Mouse (Mus musculus) neural tube, embryonic 10.5 days (tissue): ENCODE measurements around the gene Nrp2.

ENCODE experiments used
- DNase-seq: peaks from one replicate; pipeline ENCODE4 v3.0.0-alpha.2; 2017; ENCODE audit warnings: low spot score; ENCODE audit errors: extremely low spot score

Nrp2 gene

DNA sequence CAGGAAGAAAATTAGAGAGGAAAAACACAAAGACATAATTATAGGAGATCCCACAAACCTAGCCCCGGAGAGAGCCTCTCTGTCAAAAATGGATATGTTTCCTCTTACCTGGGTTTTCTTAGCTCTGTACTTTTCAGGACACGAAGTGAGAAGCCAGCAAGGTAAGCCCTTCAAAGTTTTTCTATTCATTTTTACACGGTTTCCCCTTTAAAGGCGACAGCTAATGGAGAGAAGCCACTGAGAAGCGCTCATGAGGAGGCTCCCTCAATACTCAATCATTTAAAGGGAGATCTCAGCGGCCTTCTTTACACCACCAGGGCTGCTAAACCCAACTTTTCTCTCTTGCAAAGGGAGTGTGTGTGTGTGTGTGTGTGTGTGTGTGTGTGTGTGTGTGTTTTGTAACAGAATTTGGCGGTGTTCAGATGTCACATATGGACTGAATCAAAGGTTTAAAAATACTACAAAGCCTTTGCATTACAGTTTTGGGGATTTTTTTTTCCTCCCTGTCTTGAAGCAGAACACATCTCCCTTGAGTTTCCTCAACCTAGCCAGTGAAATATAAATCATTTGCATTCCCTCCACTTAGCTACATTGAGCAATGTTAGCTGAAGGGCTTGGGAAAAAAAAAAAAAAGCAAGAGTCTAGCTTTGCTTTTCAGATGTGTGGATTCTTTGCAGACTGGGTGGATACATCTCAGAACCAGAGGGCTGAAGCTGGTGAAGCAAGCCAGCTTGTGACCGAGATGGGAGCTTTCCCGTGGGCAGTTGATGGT, 1.2 kb downstream of the Nrp2 start:
- DNase-seq: no peak

DNA sequence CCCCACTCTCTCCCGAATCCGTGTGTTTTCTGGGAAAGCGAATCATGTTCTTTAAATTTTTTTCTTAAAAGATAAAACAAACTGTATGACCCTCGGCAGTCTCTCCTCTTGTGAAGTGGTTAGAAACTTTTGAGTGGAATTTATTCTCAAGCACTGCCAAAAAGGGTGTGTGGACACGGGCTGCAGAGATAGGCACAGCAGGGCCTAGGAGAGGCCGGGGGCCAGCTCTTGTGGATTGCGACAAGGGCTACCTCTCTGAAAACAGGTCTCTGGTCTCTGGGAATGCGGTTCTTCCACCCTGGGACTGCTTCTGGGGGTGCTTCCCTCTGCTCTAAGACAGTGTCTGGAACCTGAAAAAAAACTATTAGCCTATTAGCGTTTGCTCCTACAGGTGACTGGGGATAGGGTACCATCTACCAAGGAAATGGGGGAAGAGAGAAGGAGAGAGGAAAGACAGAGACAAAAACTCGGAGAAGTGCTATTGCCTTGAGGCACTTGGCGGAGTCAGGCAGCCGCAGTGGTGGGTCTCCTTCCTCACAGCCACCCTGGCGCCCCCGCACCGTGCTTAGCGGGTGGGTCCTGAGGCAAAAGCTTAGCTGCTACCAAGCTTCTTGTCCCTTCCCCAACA, 1.9 kb downstream of the Nrp2 start:
- DNase-seq: no peak

DNA sequence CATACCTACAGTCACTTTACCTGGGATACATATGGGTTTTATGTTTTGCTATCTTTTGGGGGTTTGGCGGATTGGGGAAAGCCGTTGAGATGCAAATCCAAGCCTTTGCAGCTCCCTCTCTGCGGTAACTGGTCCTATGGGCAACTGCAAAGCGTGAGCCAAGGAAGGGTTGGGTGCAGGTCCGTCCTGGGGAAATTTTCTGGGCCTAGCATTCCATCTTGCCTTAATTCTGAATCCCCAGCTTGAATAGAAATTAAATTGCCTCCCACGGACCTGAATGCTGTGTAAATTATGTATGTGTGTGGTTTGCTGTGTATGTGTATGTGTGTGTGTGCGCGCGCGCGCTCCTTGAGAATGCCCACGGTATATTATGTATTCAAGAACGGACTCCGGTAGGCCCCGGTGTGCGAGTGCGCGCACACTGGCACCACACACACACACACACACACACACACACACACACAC, 2.5 kb downstream of the Nrp2 start:
- peak; percentile 65 for DNase-seq

DNA sequence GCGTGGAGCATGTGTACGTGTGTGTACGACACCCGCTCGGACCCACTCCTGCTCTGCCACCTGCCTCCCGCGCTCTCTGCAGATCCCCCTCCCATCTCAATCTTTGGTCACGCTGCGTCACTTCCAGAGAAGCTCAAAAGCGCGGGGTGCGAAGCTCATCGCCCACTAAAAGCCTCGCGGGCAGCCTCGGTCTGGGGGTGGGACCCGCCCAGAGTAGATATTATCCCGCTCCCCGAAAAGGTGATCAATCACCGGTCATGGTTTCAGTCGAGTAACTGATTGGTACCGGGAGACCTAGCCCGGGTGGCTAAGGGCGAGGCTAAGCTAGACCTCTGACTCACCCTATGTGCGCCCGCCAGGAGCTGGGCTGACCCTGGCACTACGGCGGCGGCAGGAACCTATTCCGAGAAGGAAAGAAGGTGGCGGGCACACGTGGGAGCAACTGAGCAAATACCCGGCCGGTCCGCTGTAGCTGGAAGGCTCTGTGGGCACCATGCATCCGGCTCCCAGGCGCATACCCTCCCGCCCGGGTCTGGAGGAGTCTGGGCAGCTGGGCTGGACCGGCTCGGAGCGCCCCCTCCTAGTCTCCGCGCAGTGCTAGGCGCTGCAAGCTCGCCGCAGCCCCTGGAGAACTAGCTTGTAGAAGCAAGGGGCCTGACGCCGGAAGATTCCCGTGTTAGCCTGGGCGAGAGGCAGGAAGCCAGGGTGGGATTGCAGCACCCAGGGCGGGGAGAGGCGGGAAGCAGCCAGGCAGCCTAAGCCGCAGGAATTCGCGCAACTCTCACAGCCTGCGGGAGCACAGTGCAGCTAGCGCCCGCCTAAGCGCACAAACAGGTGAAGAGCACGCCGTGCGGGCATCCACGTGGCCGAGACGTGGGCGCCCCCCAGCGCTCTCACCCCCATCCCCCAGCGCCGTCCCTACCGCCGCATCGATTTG, 3.3 kb downstream of the Nrp2 start:
- DNase-seq: peak; percentile 80

DNA sequence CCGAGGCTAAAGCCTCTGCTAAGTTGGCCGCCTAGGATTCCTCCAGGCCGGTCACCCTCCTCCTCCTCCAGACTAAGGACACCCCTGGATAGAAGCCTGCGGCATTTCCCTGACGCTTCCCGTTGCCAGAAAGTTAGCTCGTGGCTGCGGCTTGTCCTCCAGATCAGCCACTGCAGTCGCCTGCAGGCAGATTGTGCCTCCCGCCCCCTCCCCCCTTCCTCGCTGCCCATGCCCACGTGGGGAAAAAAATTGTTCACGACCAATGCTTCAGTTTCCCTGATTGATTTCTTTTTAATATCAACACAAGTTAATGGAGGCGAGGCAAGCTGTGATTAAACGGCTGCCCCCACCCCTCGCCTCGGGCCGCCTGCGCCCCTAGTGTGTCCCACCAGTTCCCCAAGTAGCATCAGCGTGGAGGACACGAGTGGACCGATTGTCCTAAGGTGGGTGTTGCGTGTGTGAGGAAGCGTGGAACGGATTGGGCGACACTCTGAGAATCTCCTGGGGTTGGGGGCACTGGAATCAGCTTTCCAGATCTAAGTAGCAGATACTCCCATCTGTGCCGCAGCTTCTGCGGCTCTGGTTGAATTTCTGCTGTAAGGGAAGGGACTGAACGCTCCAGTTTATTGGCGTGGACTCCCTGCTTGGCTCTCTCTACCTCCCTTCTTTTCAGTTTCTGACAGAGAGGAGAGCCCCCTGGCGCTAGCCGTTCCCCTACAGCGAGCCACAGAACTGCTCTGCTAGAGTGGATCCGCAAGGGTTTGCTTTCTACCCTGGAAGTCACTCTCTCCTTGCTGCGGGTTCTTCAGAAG, 4.2 kb downstream of the Nrp2 start:
- peak; percentile 66 for DNase-seq

DNA sequence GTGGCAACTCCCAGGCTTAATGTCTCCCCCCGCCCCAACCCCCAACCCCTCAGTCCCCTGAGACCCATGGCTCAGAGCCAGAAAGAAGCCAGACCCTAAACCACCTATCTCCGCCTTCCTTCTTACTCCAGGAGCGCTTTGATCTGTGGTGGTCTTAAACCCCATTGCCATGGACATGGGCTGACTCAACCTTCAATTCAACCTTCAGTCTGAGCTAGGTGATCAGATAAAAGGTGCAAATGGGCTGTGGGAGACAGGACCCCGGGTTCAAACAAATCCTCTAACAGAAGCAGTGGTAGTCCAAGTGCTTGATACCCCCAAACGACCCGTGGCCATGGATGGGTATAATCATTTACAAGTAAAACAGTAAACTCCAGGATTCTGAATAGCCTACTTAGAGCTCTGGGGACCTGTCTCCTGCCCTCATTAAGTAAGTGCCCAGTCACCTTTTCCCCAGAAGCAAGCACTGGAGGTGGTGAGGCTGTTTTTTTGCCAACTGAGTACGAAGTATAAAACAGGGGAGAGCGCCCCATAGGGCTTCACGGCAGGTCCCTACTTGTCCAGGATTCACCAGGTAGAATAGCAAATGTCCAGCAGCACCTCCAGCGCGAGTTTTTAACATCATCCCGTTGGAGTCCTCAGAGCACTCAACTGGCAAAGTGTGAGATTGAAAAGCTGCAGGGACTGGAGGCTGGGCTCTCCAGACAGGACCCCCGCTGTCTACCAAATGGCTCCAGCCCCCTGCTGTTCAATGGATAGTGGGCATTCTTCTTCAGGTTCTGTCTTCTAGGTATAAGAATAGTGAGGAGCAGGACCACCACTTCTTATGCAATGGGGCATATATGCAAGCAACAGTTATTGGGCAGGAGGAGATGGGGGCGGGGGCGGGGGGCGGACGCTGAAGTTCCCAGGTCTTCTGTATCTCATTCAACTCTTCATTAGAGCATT, 5.1 kb downstream of the Nrp2 start:
- DNase-seq: no peak

DNA sequence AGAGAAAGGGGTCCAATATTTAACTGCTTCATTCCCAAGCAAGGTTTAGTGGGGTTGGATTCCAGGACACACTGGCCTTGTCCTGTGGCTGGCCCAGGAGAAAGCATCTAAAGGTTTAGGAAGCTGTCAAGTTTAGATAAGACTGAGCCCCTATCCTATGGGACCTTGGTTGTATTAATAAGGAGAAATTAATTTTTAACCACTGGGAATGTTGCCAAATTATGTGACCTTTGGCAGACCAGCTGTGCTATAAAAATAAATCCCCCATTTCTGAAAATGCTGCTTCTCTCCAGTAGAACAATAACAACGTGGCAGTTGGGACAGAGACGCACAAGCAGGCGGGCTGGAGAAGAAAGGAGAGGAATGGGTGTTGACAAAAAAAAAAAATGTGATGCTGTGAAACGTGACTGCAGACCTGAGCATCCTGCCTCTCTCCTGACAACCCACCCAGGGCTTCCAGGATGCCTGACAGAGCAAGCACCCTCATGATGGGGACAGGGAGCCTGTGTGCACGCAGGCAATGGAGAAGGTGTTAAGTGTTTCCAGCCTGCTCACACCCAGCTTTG, 6.8 kb downstream of the Nrp2 start:
- DNase-seq: no peak

DNA sequence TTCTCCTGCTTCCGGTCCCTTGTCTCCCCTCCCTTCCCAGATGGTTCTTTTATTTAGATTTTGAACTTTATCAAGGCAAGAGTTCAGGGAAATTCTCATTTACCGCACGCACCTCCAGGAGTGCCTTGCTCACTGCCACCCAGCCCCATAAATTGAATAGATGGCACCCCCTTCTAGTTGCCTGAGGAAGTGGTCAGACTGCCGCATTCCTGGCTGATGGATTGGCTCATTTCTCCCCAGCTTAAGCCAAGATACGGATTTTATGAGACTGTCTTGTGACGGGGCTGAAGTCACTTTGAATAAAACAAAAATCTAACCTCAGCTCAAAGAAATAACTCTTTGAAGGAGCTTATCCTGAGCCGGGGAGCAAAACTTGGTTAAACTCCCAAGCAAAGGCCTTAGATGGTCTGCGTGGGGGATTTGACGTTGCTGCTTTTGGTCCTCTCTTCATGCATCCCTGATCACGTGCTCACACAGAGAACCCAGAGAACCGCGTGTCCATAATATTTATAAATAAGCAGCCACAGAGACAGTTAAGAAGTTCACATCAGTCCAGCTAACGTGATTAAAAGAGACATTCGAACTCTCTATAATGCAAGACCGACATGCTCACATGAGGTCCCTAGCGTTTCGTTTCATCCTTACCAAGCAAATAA, 10.1 kb downstream of the Nrp2 start:
- DNase-seq: no peak

DNA sequence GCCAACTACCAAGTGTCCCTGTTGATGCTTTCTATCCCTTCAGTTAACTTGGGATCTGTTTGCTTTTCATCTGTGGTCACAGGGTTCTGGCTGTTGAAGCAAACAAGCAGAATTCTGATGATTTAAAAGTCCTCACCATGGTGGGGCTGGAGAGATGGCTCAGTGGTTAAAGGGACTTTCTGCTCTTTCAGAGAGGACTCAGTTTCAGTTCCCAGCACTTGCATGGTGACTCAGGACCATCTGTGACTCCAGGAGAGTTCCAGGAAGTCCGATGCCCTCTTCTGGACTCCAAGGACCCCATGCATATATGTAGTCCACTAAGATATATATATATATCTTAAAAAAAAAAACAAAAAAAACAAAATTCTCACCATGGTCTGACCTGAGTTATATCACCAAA, 11.9 kb downstream of the Nrp2 start:
- no peak for DNase-seq

DNA sequence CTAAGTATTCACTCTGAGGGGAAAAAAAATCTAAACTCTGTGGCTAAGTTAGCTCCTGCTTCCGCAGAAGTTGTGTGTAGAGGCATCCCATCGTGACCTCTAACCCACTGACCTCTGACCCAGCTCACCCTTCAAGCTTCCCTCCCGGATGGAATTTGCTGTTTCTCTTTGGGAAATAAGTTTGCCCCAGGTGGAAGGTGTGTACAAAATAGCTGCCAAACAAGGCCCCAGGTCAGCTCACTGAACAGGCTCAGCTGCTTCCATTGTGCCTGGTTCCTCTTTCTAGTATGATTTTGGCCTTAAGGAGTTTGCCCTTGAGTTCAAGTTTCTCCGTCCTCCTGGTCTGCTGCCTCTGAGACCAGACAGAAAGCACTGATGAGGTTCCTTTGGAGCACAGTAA, 12.6 kb downstream of the Nrp2 start:
- DNase-seq: no peak

DNA sequence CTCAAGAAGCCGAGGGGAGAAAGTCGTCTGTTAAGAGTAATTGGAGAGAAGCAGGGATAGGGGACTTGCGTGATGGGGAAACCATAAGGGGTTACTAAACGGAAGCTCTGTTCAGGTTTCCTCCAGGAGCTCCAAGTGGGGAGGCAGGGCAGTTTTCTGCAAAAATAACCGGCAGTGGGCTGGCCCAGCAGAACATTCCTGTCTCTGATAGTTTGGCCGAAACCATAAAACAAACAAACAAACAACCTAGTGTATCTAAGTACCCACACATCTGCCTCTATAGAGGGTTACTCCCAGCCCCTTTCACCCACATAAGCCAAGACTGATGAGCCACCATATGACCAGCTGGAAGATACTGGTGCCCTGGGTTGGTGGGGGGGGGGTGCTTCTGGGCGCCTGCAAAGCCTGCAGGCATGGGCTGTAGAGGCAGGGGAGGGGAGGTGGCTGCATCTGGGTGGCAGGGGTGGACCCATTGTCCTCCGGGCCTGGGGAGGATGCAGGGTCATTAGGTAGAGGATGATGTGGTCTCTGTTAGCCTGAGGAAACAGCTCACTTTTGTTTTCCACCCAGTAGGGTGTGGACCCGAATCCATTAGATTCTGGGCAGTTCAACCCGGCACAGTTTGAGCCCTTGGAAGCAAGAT, 13.9 kb downstream of the Nrp2 start:
- DNase-seq: no peak

DNA sequence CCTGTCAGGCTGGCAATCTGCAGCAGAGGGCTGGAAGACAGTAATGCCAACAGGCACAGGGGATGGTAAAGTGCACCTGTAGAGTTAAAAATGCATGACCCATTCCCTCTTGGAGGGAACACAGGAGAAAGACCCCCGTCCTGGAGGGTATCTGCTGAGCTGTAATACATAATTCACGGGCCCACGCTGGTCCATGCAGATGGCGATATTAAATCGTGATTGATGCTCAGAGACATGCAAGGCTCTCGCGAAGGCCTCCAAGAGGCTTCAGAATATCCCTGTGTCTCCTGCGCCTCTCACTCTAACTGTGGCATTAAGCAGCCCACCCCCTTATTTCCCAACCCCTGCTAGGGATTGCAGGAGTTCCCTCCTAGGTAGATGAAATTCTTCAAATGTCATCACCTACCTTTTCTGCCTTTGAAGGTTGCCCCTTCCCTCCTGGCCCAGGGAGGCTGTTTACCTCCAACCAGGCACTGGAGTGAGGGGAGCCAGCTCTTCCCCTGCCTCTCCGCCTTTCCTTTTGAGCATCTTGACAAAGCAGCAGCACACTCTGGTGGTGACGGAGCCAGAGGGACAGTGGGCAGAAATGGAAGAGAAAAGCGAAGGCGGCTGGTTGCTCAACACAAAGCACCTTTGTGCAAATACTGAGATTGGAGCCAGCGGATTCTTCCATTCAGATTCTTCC, 14.6 kb downstream of the Nrp2 start:
- no peak for DNase-seq

DNA sequence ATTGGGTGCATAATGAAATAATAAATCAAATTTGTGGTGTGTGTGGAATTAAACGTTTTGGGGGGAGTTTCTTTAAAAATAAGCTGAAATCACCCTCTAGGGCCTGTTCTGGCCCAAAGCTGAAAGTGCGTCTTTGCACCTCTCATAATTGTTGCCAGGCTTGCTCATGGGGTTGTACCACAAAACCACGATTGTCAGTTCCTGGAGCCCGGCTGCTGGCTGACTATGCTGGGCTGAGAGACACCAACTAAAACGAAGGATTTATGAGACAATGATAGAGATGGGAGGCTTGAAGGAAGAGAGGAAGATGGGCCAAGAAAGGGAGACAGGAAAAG, 15.1 kb downstream of the Nrp2 start:
- DNase-seq: no peak

DNA sequence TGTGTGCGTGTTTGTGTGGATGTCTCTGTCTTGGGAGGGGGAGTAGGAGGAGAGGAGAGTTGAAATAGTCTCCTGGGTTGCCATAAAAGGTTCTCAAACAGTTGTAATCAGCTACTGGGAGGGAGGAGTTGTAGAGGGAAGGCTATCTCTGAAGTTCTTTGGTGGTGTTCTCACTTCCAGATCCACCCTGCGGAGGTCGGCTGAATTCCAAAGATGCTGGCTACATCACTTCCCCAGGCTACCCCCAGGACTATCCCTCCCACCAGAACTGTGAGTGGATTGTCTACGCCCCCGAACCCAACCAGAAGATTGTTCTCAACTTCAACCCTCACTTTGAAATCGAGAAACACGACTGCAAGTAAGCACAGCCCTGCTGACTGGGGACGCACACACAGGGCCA, 15.7 kb downstream of the Nrp2 start:
- DNase-seq: no peak

DNA sequence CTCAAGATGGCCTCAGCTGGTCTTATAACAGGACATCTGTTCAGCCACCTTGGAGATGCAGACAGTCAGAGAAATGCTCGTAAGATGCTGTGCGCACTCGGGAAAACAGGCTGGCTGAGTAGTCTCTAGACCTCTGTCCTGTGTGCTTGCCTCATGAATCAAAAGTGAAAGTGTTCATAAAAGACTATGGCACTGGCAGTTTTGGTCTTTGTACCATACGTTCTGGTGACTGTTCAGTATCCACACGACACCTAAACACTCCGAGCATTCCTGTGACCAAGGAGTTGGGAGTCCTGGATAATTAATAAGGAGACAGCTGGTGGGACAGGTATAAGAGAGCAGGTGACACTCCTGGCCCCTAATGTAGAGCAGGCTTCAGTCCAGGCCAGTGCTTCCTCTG, 16.7 kb downstream of the Nrp2 start:
- DNase-seq: no peak

DNA sequence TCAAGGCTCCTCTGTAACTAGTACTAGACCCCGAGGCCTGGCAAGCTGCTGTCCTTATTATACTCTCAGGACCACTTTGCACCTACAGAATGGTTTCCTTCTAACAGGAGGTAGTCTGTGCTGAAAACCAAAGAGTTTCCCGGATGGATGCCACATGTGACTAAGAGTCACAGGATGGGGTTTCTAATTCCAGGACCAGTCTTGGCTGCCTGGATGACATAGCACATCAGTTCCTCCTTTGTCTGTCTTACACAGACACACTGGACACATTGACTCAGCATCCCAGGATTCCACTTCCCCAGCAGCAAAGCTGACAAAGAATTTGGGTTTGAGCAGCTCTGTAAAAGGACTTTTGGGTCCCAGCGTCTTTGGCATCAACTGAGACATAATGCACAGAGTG, 17.1 kb downstream of the Nrp2 start:
- no peak for DNase-seq

DNA sequence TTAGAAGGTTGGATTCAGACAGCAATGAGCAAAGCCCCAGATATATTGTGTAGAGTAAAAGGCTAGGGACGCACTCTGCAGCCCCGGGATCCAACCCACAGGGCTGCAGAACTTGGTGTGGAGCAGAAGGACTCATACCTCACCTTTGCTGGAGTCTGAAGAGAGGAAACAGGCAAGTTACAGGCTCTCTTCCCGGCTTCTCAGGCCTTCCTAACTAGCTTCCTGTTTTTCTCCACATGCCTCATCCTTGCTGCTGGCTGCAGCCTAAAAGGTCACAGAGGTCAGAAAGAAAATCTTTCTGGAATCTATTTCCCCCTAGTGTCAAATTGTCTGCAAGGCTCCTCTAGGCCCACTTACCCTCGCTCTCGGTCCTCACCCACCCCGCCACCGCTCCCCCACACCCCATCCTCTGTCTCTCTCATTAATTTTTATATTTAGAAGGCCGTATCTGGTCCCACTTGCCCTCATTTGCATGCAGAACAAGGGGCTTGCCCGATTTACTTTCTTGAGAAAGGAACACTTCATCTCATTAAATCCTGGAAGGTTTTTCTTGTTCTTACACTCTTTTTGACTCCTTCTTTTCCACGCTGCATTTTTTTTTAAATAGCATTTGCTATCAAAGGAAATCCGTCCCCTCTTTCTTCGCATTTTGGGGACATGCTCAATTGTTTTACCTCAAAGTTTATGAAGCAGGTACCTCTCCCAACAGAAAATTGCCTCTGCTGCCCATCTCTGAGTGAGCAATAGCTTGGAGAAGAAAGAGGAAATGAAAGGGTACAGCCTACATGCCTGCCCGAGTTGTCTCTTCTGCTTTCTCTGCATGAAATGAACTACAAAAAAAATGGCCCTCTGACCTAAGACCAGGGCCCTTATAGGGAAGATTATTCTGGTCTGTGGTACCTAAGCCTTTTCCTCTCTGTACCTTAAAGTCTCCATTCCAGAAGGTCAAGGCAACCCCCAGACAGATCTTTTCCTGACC, 17.9 kb downstream of the Nrp2 start:
- DNase-seq: no peak
